Mouse (Mus musculus) erythroblast, embryonic 14.5 days (primary cell): ENCODE measurements around the gene Syne1. TPM values are rescaled to one million over a fixed set of nuclear protein-coding genes. Genes with fewer than 3 reads are reported as not detected.

Source experiments
- H3K27me3 ChIP-seq: 2 replicates; pipeline ENCODE4 v1.6.1; 2012; ENCODE audit warnings: inconsistent platforms; ENCODE audit not compliant: control insufficient read depth
- H3K36me3 ChIP-seq: 2 replicates; pipeline ENCODE4 v1.6.1; 2012; ENCODE audit warnings: mild to moderate bottlenecking, inconsistent platforms; ENCODE audit not compliant: control insufficient read depth
- H3K4me1 ChIP-seq: 2 replicates; pipeline ENCODE4 v1.6.1; 2012; ENCODE audit warnings: inconsistent platforms; ENCODE audit not compliant: control insufficient read depth
- H3K4me3 ChIP-seq: replicated peaks from 2 replicates; pipeline ENCODE3; 2012; ENCODE audit warnings: moderate library complexity, mild to moderate bottlenecking, inconsistent platforms
- H3K9me3 ChIP-seq: 2 replicates; pipeline ENCODE4 v1.6.1; 2012; ENCODE audit warnings: low read length, inconsistent platforms, mixed read lengths; ENCODE audit not compliant: control insufficient read depth
- GATA1 ChIP-seq: IDR thresholded peaks from 2 replicates; pipeline ENCODE4 v1.6.1; 2012; ENCODE audit warnings: low read length, inconsistent platforms, mixed read lengths
- TAL1 ChIP-seq: IDR thresholded peaks from 3 replicates; pipeline ENCODE4 v1.6.1; 2012; ENCODE audit warnings: low read length, inconsistent platforms, mixed read lengths
- polyA plus RNA-seq: library from polyadenylated mRNA; stranded (reverse); fragments of >175 nt; gene quantifications from 2 replicates; pipeline ENCODE4 v1.2.3, GENCODE M21; 2012

The Syne1 gene
- polyA plus RNA-seq, 1 experiment: 0.19 TPM

- TF ChIP-seq TAL1 (no peak), GATA1 (no peak)
- Histone ChIP-seq H3K9me3 (no peaks in the 10 kb centered on the region; the same call in 1 of the 2 replicates), H3K4me1 (no peaks in the 10 kb centered on the region), H3K4me3 (no peak overlapping the region), H3K27me3 (no peaks in the 10 kb centered on the region), H3K36me3 (no peaks in the 10 kb centered on the region)
These were observed 167.0 kb downstream of the Syne1 start for GRCm38 (mm10) chr10:5384131-5384776.

DNA sequence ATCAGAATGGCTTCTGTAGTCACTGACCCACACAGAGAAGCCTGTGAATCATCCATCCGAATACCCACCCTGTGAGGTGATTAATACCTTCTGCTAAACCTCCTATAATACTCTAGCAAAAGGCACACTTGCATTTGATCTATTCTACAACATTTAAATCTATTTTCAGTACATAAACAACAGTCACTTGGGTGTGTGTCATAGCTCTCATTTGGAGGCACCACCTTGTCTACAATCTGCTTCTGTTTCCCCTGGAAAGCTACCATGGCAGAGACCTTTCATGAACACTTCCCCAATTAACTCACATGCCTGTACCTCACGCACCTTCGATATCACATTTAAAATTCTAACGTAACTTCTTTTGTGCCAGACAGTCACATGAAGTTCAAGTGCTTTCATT, 169.7 kb downstream of the Syne1 start:
- no peaks in the 10 kb centered on the region for H3K27me3 ChIP-seq
- no peak overlapping the region for H3K4me3 ChIP-seq
- H3K4me1 ChIP-seq: no peaks in the 10 kb centered on the region
- TF ChIP-seq TAL1 (no peak), GATA1 (no peak)
- no peaks in the 10 kb centered on the region for H3K9me3 ChIP-seq
- no peaks in the 10 kb centered on the region for H3K36me3 ChIP-seq

DNA sequence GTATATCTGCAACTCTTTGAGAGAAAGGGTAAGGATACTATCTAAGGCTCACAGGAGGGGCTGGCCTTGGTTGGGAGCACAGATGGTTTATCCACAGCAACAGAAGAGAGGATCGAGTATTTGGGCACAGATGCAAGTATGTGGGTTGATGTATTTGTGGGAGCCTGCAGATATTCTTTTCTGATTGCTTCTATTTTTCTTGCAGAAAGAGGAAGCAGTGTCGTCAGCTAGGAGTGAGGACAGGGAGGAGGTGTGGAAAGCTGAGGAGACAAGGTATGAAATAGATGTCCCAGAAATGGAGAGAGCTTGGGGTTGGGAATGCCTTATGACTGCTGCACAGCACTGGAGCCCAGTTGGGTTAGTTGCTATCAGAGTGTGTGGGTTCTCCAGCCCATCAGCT, 172.3 kb downstream of the Syne1 start:
- no peak overlapping the region for H3K4me3 ChIP-seq
- no peaks in the 10 kb centered on the region for H3K9me3 ChIP-seq
- H3K27me3 ChIP-seq: no peaks in the 10 kb centered on the region
- TF ChIP-seq TAL1: no peak
- no peak for TF ChIP-seq GATA1
- no peaks in the 10 kb centered on the region for H3K4me1 ChIP-seq
- H3K36me3 ChIP-seq: no peaks in the 10 kb centered on the region

- no peaks in the 10 kb centered on the region for H3K36me3 ChIP-seq
- no peaks in the 10 kb centered on the region for H3K4me1 ChIP-seq
- no peak overlapping the region for H3K4me3 ChIP-seq
- no peaks in the 10 kb centered on the region for H3K27me3 ChIP-seq
- no peaks in the 10 kb centered on the region for H3K9me3 ChIP-seq
- TF ChIP-seq GATA1: no peak
- no peak for TF ChIP-seq TAL1
These were observed 181.7 kb downstream of the Syne1 start for GRCm38 (mm10) chr10:5369599-5369998.

GRCm38 (mm10) chr10:5368266-5368665, 183.0 kb downstream of the Syne1 start:
- H3K4me3 ChIP-seq: no peak overlapping the region
- H3K36me3 ChIP-seq: no peaks in the 10 kb centered on the region

GRCm38 (mm10) chr10:5367465-5368011, 183.7 kb downstream of the Syne1 start:
- H3K4me1 ChIP-seq: no peaks in the 10 kb centered on the region
- H3K27me3 ChIP-seq: no peaks in the 10 kb centered on the region
- TF ChIP-seq TAL1: no peak
- no peak for TF ChIP-seq GATA1
- no peaks in the 10 kb centered on the region for H3K9me3 ChIP-seq
- H3K36me3 ChIP-seq: no peaks in the 10 kb centered on the region
- H3K4me3 ChIP-seq: no peak overlapping the region

More at GRCm38 (mm10) chr10:5368266-5368665, 183.0 kb downstream of the Syne1 start:
- H3K27me3 ChIP-seq: no peaks in the 10 kb centered on the region
- TF ChIP-seq GATA1 (no peak), TAL1 (no peak)
- no peaks in the 10 kb centered on the region for H3K4me1 ChIP-seq
- no peaks in the 10 kb centered on the region for H3K9me3 ChIP-seq

DNA sequence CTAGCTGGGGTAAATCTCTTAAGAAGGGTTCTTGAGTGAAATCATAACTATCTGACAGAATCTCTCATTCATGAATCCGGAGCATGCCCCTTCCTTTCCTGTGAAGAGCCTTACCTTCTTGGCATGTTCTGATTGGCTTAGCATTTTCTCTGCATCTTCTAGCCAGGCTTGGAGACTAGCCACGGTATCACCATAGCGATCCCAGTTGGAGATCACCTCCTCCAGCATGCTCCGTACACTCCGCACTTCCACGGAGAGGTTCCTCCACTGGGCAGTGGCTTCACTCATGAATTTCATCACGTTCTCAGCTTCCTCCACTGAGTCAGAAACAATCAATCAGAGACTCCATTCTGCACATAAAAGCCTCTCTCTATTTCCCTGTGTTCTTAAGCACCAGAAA, 190.7 kb downstream of the Syne1 start:
- Histone ChIP-seq H3K9me3 (no peaks in the 10 kb centered on the region), H3K36me3 (no peaks in the 10 kb centered on the region), H3K4me1 (no peaks in the 10 kb centered on the region), H3K27me3 (no peaks in the 10 kb centered on the region), H3K4me3 (no peak overlapping the region)
- TF ChIP-seq TAL1 (no peak), GATA1 (no peak)

DNA sequence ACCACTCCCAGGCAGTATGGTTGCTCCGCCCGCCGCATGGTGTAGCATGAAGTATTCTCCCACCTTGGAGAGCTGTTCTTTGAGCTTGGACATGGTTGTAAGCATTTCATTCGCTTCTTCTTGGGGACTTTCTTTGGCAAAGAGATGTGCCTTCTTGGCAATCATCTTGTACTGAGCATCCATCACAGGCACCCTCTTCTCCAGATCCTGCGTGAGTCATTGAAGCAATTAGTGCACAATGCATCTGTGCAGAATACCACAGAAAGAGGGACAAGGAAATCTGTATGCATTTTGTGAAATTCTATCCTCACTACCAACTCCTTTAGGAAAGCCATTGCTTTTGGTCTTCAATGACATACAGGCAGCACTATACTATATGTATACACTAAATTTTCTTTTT, 194.7 kb downstream of the Syne1 start:
- Histone ChIP-seq H3K4me3 (no peak overlapping the region), H3K36me3 (no peaks in the 10 kb centered on the region), H3K27me3 (no peaks in the 10 kb centered on the region), H3K9me3 (no peaks in the 10 kb centered on the region), H3K4me1 (no peaks in the 10 kb centered on the region)
- TF ChIP-seq TAL1: no peak
- no peak for TF ChIP-seq GATA1

- Histone ChIP-seq H3K4me3 (no peak overlapping the region), H3K36me3 (no peaks in the 10 kb centered on the region)
These were observed 197.9 kb downstream of the Syne1 start for GRCm38 (mm10) chr10:5353390-5353789.

More at GRCm38 (mm10) chr10:5353390-5353789, 197.9 kb downstream of the Syne1 start:
- Histone ChIP-seq H3K27me3 (no peaks in the 10 kb centered on the region), H3K4me1 (no peaks in the 10 kb centered on the region), H3K9me3 (no peaks in the 10 kb centered on the region)
- TF ChIP-seq TAL1 (no peak), GATA1 (no peak)
